Mouse (Mus musculus): ENCODE results near the gene Anapc11. TPM values are rescaled to one million over a fixed set of nuclear protein-coding genes. Genes with fewer than 3 reads are reported as not detected.

The Anapc11 gene
- 200 and 208 TPM in 2 replicates for polyA plus RNA-seq (2014; fragmentation: Nextera tagmentation; extraction: Ambion mirVana)

DNA sequence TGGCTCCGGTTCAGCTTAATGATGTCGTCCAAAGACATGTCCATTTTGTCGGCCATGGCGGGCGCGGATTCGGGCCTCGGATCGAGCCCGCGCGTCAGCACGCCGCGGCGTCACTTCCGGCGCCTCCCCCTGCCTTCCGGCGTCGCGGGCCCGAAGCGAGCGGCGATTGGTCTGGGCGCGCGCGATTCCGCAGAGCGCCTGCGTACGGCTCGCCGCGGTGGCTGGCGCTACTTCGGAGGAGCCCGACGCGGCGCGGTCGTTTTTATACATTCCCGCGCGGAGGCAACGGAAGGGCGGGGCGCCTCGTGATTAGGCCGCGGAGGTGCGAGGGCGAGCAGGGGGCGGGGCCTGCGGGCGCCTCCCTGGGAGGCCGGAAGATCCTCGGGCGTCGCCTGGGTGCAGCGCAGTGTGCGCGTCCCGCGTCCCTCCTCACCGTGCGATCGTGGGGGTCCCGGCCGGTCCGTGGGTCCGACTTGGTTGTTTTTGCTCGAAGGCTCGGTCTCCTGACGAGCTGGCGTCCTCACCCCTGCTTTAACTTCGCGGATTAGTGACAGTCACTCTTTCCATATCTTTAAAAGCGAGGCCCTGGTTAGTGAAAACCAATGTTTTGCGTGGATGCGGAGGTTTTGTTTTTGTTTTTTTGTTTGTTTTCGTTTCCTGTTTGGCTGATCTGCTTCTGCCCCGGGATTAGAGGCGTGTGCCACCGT lies at the start of gene Anapc11, which contains the start of gene Alyref:
TSS of gene Anapc11 (plus strand) at position 139 of the 707 bp plus-strand sequence.
TSS of gene Alyref (minus strand) at position 83 of the 707 bp plus-strand sequence.
- WGBS = under 1% methylated on average over 88 of the region's 88 CpGs
- peak; percentile 98 for ATAC-seq (replicated peaks; ENCODE audit: low FRiP score)
- H3K36me3 ChIP-seq (ENCODE audit: control insufficient read depth, insufficient read depth, low read length) = peaks cover 38% of the 10 kb centered on the region

DNA sequence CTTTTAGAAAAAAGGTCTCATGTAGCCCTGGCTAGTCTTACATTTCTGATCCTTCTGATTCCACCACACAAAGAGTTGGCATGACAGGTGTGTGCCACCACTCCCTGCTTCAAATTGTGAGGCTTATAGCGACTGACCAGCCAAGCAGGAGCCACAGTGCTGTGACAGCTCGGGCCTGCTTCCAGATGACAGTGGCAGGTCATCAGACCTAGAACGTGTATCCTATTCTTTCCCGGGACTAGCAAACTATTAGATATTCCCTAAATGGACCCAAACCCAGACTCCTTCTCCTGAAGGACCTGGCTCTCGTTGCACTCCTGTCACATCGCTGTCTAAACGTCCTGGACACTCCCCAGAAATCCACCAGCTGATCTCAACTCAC lies 49.4 kb upstream of the Anapc11 start:
- H3K4me2 ChIP-seq = peak overlapping the region; percentile 94
- 19% methylated on average over 7 of the region's 7 CpGs for WGBS
- H3K9me3 ChIP-seq (ENCODE audit: control insufficient read depth, low read length) = no peaks in the 10 kb centered on the region
- peak overlapping the region; percentile 97 for H3K9ac ChIP-seq (ENCODE audit: low read depth, low read length)
- H3K27ac ChIP-seq (ENCODE audit: low read depth, low read length) = peak overlapping the region; percentile 98
- peaks cover 10% of the 10 kb centered on the region for H3K36me3 ChIP-seq (ENCODE audit: control insufficient read depth, insufficient read depth, low read length)
- H3K4me1 ChIP-seq (replicated peaks; ENCODE audit: control insufficient read depth, insufficient read depth, low read length) = peaks cover 23% of the 10 kb centered on the region
- DNase-seq (ENCODE audit: low spot score) (no peak), ATAC-seq (replicated peaks; ENCODE audit: low FRiP score) (no peak)
- H3K4me3 ChIP-seq (ENCODE audit: low read depth, low read length) = peak overlapping the region; percentile 96
- no peaks in the 10 kb centered on the region for H3K27me3 ChIP-seq (replicated peaks; ENCODE audit: control insufficient read depth, insufficient read depth, low read length)

More for the DNA sequence above, at the start of gene Anapc11, which contains the start of gene Alyref:
- no peaks in the 10 kb centered on the region for H3K27me3 ChIP-seq (replicated peaks; ENCODE audit: control insufficient read depth, insufficient read depth, low read length)
- no peaks in the 10 kb centered on the region for H3K9me3 ChIP-seq (ENCODE audit: control insufficient read depth, low read length)
- DNase-seq (ENCODE audit: low spot score) = peak; percentile 94
- peak within 1 kb of the TSS; percentile 100 for H3K9ac ChIP-seq (ENCODE audit: low read depth, low read length)
- H3K4me1 ChIP-seq (replicated peaks; ENCODE audit: control insufficient read depth, insufficient read depth, low read length) = peaks cover 30% of the 10 kb centered on the region
- peak within 1 kb of the TSS; percentile 97 for H3K27ac ChIP-seq (ENCODE audit: low read depth, low read length)
- H3K4me2 ChIP-seq = peak within 1 kb of the TSS; percentile 97
- peak within 1 kb of the TSS; percentile 100 for H3K4me3 ChIP-seq (ENCODE audit: low read depth, low read length)

DNA sequence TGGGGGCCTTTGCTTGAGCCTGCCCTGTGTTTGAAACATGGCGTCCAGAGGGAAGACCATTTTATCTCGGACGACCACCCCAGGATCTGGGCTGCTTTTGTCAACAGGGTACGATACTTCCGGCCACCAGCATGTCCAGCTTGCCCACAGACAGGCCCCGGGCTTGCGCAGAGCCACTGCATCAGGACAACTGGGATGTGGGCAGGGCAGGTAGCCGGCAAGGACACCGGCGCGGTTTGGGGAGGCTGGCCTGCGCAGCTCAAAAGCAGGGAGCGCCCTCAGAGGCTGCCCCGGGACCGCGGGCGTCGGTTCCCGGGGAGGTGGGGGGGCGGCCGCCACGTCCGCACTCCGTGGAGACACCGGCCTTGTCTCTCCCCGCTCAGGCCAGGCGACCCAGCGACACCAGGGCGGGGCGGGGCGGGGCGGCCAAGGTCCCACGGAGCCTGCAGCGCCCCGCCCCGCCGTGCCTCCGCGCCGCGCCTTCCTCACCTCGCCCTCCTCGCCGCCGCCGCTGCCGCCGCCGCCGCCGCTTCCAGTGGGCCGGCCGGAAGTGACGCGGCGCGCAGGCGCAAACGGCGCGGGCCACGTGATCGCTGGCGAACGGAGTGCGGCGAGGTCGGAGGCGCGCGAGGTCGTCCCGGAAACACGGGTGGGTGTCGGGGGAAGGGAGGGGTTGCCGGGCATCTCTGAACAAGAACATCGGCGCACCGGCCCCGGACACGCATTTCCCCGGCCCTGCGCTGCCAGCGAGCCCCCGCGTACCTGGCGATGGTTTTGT lies 48.9 kb upstream of the Anapc11 start, which contains the start of gene Mcrip1:
TSS of gene Mcrip1 (minus strand) at position 560 of the 778 bp plus-strand sequence.
- WGBS = 1% methylated on average over 81 of the region's 87 CpGs
- DNase-seq (ENCODE audit: low spot score) (peak; percentile 87), ATAC-seq (replicated peaks; ENCODE audit: low FRiP score) (peak; percentile 88)
- H3K27me3 ChIP-seq (replicated peaks; ENCODE audit: control insufficient read depth, insufficient read depth, low read length) = no peaks in the 10 kb centered on the region
- H3K36me3 ChIP-seq (ENCODE audit: control insufficient read depth, insufficient read depth, low read length) = peaks cover 5% of the 10 kb centered on the region
- peak within 1 kb of the TSS; percentile 94 for H3K4me2 ChIP-seq
- peak within 1 kb of the TSS; percentile 97 for H3K9ac ChIP-seq (ENCODE audit: low read depth, low read length)
- peaks cover 23% of the 10 kb centered on the region for H3K4me1 ChIP-seq (replicated peaks; ENCODE audit: control insufficient read depth, insufficient read depth, low read length)
- peak within 1 kb of the TSS; percentile 98 for H3K27ac ChIP-seq (ENCODE audit: low read depth, low read length)
- peak within 1 kb of the TSS; percentile 96 for H3K4me3 ChIP-seq (ENCODE audit: low read depth, low read length)
- H3K9me3 ChIP-seq (ENCODE audit: control insufficient read depth, low read length) = no peaks in the 10 kb centered on the region

DNA sequence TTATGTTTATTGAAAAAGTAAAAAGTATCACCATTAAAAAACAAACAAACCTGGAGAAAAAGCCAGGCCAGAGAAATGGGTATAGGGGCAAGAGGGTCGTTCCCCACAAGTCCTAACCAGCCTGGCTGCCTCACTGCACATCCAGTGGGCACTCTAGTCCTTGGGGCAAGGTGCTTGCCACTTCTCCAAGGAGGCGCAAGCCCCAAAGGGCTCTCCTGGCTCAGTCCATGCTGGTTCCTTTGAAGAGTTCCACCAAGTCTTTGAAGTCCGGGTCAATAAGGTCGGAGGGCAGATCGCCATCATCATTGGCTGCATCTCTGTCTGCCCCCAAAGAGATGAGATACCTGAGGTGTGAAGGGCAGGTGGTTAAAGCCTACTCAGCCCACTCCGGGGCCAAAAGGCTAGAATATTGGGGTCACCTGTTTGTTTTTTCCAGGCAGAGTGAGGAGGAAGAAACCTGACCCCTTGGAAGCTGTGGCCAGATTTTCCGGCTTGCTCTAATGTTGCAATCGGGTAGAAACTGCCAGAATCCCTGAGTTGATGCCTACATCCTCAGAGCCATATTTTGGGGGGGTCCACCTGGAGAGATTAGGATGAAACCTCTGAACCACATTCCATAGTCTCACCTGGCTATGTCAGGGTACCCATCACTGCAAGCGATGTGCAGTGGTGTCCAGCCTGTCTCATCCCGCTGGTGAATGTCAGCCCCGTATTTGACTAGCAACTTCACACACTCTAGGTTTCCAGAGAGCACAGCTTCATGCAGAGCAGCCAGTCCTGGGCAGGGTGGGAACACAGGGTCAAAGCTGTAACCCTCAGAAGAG lies 48.0 kb upstream of the Anapc11 start:
- peak overlapping the region; percentile 97 for H3K9ac ChIP-seq (ENCODE audit: low read depth, low read length)
- DNase-seq (ENCODE audit: low spot score) (no peak), ATAC-seq (replicated peaks; ENCODE audit: low FRiP score) (no peak)
- WGBS = 64% methylated on average over 11 of the region's 11 CpGs
- no peaks in the 10 kb centered on the region for H3K9me3 ChIP-seq (ENCODE audit: control insufficient read depth, low read length)
- H3K4me3 ChIP-seq (ENCODE audit: low read depth, low read length) = peak overlapping the region; percentile 96
- H3K4me1 ChIP-seq (replicated peaks; ENCODE audit: control insufficient read depth, insufficient read depth, low read length) = peaks cover 23% of the 10 kb centered on the region
- H3K27me3 ChIP-seq (replicated peaks; ENCODE audit: control insufficient read depth, insufficient read depth, low read length) = no peaks in the 10 kb centered on the region
- H3K4me2 ChIP-seq = peak overlapping the region; percentile 94
- H3K36me3 ChIP-seq (ENCODE audit: control insufficient read depth, insufficient read depth, low read length) = no peaks in the 10 kb centered on the region
- peak overlapping the region; percentile 98 for H3K27ac ChIP-seq (ENCODE audit: low read depth, low read length)

DNA sequence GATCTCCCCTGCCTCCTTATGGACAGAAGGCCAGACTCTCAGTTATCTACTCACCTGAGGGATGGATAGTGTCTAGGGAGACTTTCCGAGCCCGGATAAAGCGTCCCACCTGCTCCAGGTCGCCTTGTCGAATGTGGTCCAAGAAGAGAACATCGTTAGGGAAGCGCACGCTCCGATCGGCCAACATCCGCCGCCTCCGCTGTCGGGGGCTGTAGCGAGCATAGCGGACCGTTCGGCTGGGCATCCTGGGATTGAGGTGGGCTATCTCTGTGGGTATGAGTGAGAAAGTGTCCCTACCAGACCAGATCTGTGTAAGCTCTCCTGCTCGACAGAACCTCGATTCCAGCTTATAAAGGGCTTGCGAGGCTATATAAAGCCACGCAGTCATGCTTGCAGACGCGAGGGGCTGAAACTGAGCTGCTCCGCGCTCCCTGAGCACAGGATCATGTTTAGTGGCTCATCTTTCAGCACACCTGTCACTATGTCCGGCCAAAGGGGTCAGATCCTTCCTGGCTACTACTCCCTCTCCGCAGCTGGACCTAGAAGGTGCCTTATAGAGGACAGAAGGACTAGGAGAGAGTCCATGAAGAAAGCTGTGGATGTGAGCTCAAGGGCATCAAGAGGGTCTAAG lies 47.3 kb upstream of the Anapc11 start, which contains the start of gene Ppp1r27:
TSS of gene Ppp1r27 (minus strand) at position 323 of the 631 bp plus-strand sequence.
- WGBS = 91% methylated on average over 28 of the region's 28 CpGs
- peak within 1 kb of the TSS; percentile 98 for H3K27ac ChIP-seq (ENCODE audit: low read depth, low read length)
- no peak for ATAC-seq (replicated peaks; ENCODE audit: low FRiP score)
- H3K4me2 ChIP-seq = peak within 1 kb of the TSS; percentile 94
- DNase-seq (ENCODE audit: low spot score) = no peak
- peak within 1 kb of the TSS; percentile 96 for H3K4me3 ChIP-seq (ENCODE audit: low read depth, low read length)
- H3K9me3 ChIP-seq (ENCODE audit: control insufficient read depth, low read length) = no peaks in the 10 kb centered on the region
- H3K27me3 ChIP-seq (replicated peaks; ENCODE audit: control insufficient read depth, insufficient read depth, low read length) = no peaks in the 10 kb centered on the region
- H3K4me1 ChIP-seq (replicated peaks; ENCODE audit: control insufficient read depth, insufficient read depth, low read length) = peaks cover 23% of the 10 kb centered on the region
- H3K36me3 ChIP-seq (ENCODE audit: control insufficient read depth, insufficient read depth, low read length) = no peaks in the 10 kb centered on the region
- peak within 1 kb of the TSS; percentile 97 for H3K9ac ChIP-seq (ENCODE audit: low read depth, low read length)

DNA sequence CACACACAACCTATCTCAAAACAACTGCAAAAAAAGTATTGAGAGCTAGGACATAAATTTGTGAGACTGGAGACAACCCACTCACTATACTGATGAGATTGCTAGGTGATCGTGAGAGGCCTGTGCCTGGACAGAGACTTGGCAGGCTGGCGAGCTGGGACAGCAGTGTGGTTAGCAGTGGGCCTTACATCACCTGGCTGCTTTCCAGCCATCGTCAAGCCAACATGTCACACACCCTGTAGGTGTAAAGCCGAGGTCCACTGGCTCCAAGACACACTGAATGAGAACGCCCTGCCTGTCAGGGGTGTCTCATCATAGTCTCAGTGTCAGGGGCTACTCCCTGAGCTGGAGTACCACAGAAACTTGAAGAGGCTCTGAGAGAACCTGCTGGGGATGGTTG lies 45.5 kb upstream of the Anapc11 start:
- H3K4me3 ChIP-seq (ENCODE audit: low read depth, low read length) = no peak overlapping the region
- H3K9me3 ChIP-seq (ENCODE audit: control insufficient read depth, low read length) = no peaks in the 10 kb centered on the region
- DNase-seq (ENCODE audit: low spot score) = no peak
- no peak for ATAC-seq (replicated peaks; ENCODE audit: low FRiP score)
- no peak overlapping the region for H3K27ac ChIP-seq (ENCODE audit: low read depth, low read length)
- peaks cover 20% of the 10 kb centered on the region for H3K4me1 ChIP-seq (replicated peaks; ENCODE audit: control insufficient read depth, insufficient read depth, low read length)
- H3K4me2 ChIP-seq = no peak overlapping the region
- 73% methylated on average over 5 of the region's 5 CpGs for WGBS
- H3K9ac ChIP-seq (ENCODE audit: low read depth, low read length) = no peak overlapping the region
- no peaks in the 10 kb centered on the region for H3K36me3 ChIP-seq (ENCODE audit: control insufficient read depth, insufficient read depth, low read length)
- H3K27me3 ChIP-seq (replicated peaks; ENCODE audit: control insufficient read depth, insufficient read depth, low read length) = no peaks in the 10 kb centered on the region

DNA sequence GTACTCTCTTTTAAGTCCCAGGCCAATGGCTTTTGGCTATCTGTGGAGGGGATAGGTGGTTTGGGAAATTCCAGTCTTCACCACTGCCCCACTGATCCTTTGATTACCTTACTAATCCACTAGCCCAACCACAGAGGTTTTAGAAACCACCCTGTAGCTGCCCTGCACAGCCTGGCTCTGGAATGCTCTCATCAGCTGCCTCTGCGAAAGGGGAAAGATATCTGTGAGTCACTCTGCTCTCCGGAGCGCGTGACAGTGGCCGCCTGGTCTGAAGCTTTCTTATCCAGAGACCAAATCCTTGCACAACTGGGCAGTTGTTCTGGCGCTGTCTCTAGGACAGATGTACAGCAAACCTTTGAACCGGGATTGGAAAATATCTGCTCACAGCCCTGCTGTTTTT lies 43.4 kb upstream of the Anapc11 start:
- Histone ChIP-seq H3K4me3 (ENCODE audit: low read depth, low read length) (no peak overlapping the region), H3K9ac (ENCODE audit: low read depth, low read length) (no peak overlapping the region), H3K27ac (ENCODE audit: low read depth, low read length) (no peak overlapping the region), H3K9me3 (ENCODE audit: control insufficient read depth, low read length) (no peaks in the 10 kb centered on the region), H3K27me3 (replicated peaks; ENCODE audit: control insufficient read depth, insufficient read depth, low read length) (no peaks in the 10 kb centered on the region), H3K36me3 (ENCODE audit: control insufficient read depth, insufficient read depth, low read length) (peaks cover 10% of the 10 kb centered on the region), H3K4me1 (replicated peaks; ENCODE audit: control insufficient read depth, insufficient read depth, low read length) (peaks cover 6% of the 10 kb centered on the region), H3K4me2 (no peak overlapping the region)
- DNase-seq (ENCODE audit: low spot score) (no peak), ATAC-seq (replicated peaks; ENCODE audit: low FRiP score) (no peak)
- WGBS = 60% methylated on average over 7 of the region's 7 CpGs

DNA sequence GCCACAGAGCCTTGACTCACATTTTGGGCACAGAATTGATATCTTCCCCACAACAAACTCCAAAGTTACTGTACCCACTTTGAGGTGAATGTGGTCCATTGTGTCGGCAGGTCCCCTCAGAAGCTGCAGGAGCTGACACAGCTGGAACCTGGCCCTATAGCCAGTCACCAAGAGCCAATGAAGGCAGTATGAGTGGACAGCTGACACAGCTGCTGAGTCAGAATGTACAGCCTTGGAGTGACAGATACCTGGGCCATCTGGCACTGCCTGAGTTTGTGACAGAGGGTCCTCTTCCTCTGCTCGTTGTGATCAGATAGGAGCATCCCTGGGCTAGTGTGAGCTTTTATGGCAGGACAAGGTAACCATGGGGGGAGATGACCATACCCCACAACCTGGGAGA lies 43.0 kb upstream of the Anapc11 start:
- peaks cover 2% of the 10 kb centered on the region; the same call in 1 of the 2 replicates for H3K4me1 ChIP-seq (replicated peaks; ENCODE audit: control insufficient read depth, insufficient read depth, low read length)
- H3K27me3 ChIP-seq (replicated peaks; ENCODE audit: control insufficient read depth, insufficient read depth, low read length) = no peaks in the 10 kb centered on the region
- H3K9ac ChIP-seq (ENCODE audit: low read depth, low read length) = no peak overlapping the region
- ATAC-seq (replicated peaks; ENCODE audit: low FRiP score) (no peak), DNase-seq (ENCODE audit: low spot score) (no peak)
- peaks cover 15% of the 10 kb centered on the region for H3K36me3 ChIP-seq (ENCODE audit: control insufficient read depth, insufficient read depth, low read length)
- H3K9me3 ChIP-seq (ENCODE audit: control insufficient read depth, low read length) = no peaks in the 10 kb centered on the region
- H3K4me3 ChIP-seq (ENCODE audit: low read depth, low read length) = no peak overlapping the region
- WGBS = 64% methylated on average over 2 of the region's 2 CpGs
- no peak overlapping the region for H3K27ac ChIP-seq (ENCODE audit: low read depth, low read length)
- no peak overlapping the region for H3K4me2 ChIP-seq

All from liver, embryonic 11.5 days (tissue).